ENCODE assay signal across 8 mouse cellular contexts in the genomic region with DNA sequence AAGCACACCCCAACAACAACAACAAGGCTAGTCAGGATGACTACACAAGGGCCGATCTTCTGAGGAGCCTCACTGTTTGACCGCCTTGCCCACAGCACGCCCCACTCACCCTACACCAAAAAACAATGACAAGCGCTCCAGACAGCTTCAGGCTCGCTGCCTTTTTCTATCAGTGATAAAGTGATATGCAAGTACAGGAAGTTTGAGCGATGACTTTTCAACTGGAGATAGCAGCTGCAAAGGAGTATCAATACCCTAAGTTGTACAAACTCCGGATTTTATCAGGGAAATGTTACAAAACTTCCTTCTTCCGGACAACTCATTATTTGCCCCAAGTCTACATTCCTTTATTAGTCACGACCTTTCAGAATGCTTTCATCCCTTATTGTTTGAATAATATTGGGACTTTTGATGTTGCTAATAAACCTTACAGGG. TPM values are rescaled to one million over a fixed set of nuclear protein-coding genes. Genes with fewer than 3 reads are reported as not detected.
DNase-seq lines count a peak whose midpoint lies in the region; ATAC-seq and TF ChIP-seq lines count a peak whose summit lies in the region.

No protein-coding gene starts in this region.

- H3K4me3 ChIP-seq in forebrain, embryonic 13.5 days, result peak overlapping the region; percentile 98
- H3K4me3 ChIP-seq in limb, embryonic 14.5 days (replicated peaks; ENCODE audit: low read length), result peak overlapping the region; percentile 99
- peak overlapping the region; percentile 28 for H3K4me3 ChIP-seq in olfactory bulb, adult 2 months (ENCODE audit: insufficient read depth, low read depth, low read length)

- no peak for TF ChIP-seq CTCF in olfactory bulb, adult 2 months (IDR thresholded peaks at IDR 0.05; ENCODE audit: insufficient read depth, low read depth, low read length)

- DNase-seq in embryo, embryonic 10.5 days (ENCODE audit: low spot score), result peak; percentile 13
- DNase-seq in embryo, embryonic 9.5 days (ENCODE audit: extremely low spot score), result no peak
- peak; percentile 35 for DNase-seq in CD4-positive, CD25-positive, alpha-beta regulatory T cell, adult 2 months (ENCODE audit: low read depth, low spot score)
- no peak for DNase-seq in limb, embryonic 14.5 days (ENCODE audit: low spot score)
- no peak for DNase-seq in layer of hippocampus, adult 11-12 months (ENCODE audit: low spot score)

- H3K27me3 ChIP-seq in forebrain, embryonic 13.5 days, result peaks cover 16% of the 10 kb centered on the region
- H3K27me3 ChIP-seq in limb, embryonic 14.5 days (ENCODE audit: control insufficient read depth, insufficient read depth, low read length), result no peaks in the 10 kb centered on the region

- 53% methylated on average over 9 of the region's 9 CpGs for WGBS in forebrain, embryonic 13.5 days
- 58% methylated on average over 9 of the region's 9 CpGs for WGBS in limb, embryonic 14.5 days
- 10% methylated on average over 9 of the region's 9 CpGs for WGBS in olfactory bulb, adult 2 months

- H3K4me1 ChIP-seq in forebrain, embryonic 13.5 days, result peaks cover 19% of the 10 kb centered on the region
- H3K4me1 ChIP-seq in limb, embryonic 14.5 days (ENCODE audit: control insufficient read depth, insufficient read depth, low read length), result peaks cover 12% of the 10 kb centered on the region
- peaks cover 9% of the 10 kb centered on the region; the same call in 1 of the 2 replicates for H3K4me1 ChIP-seq in olfactory bulb, adult 2 months (ENCODE audit: control insufficient read depth, insufficient read depth, low read length)

- peak overlapping the region; percentile 98 for H3K9ac ChIP-seq in forebrain, embryonic 13.5 days
- peak overlapping the region; percentile 99; the same call in 1 of the 2 replicates for H3K9ac ChIP-seq in limb, embryonic 14.5 days (ENCODE audit: low read depth, low read length, severe bottlenecking)

- peaks cover 3% of the 10 kb centered on the region; the same call in 1 of the 2 replicates for H3K36me3 ChIP-seq in forebrain, embryonic 13.5 days (ENCODE audit: poor library complexity, severe bottlenecking)
- 0 out of 2 replicates have a peak, but pooled peaks cover 3% of the 10 kb centered on the region for H3K36me3 ChIP-seq in limb, embryonic 14.5 days (ENCODE audit: control insufficient read depth, insufficient read depth, low read length)

- H3K9me3 ChIP-seq in forebrain, embryonic 13.5 days (replicated peaks), result 0 out of 2 replicates have a peak, but pooled peaks cover 2% of the 10 kb centered on the region
- no peaks in the 10 kb centered on the region for H3K9me3 ChIP-seq in limb, embryonic 14.5 days (ENCODE audit: control insufficient read depth, low read length)

- H3K27ac ChIP-seq in forebrain, embryonic 13.5 days, result no peak overlapping the region
- no peak overlapping the region for H3K27ac ChIP-seq in limb, embryonic 14.5 days (replicated peaks; ENCODE audit: low read depth, low read length)
- no peak overlapping the region for H3K27ac ChIP-seq in olfactory bulb, adult 2 months (ENCODE audit: insufficient read depth, low read depth, low read length)

- H3K4me2 ChIP-seq in forebrain, embryonic 13.5 days, result peak overlapping the region; percentile 90
- peak overlapping the region; percentile 90 for H3K4me2 ChIP-seq in limb, embryonic 14.5 days (replicated peaks; ENCODE audit: low read depth, low read length, severe bottlenecking)

- ATAC-seq in forebrain, embryonic 13.5 days, result no peak
- ATAC-seq in limb, embryonic 14.5 days (ENCODE audit: low FRiP score, low read depth), result no peak
- ATAC-seq in megakaryocyte progenitor cell, adult 5-6 weeks (replicated peaks; ENCODE audit: poor library complexity), result no peak; the same call in 1 of the 2 replicates

- no peak for TF ChIP-seq POLR2A in limb, embryonic 14.5 days (IDR thresholded peaks at IDR 0.05; ENCODE audit: borderline replicate concordance, extremely low read depth, insufficient read depth, insufficient read length)
- no peak for TF ChIP-seq POLR2A in olfactory bulb, adult 2 months (IDR thresholded peaks at IDR 0.05; ENCODE audit: insufficient read depth, low read depth, low read length)

RNA-seq across cellular contexts. Expression of gene Chic2, which starts 1.5 kb away (rescaled TPM):
- polyA plus RNA-seq in forebrain, embryonic 13.5 days (2015; fragmentation: Nextera tagmentation; extraction: Ambion mirVana), result 30.9 and 37.7 TPM in 2 replicates
- polyA plus RNA-seq in limb, embryonic 14.5 days (2012; rRNA removed), result 27.1 and 35.7 TPM in 2 replicates
- polyA plus RNA-seq in limb, embryonic 14.5 days (2014; fragmentation: Nextera tagmentation; extraction: Ambion mirVana), result 52.1 and 52.6 TPM in 2 replicates
- 415 TPM in 1 of 2 replicates, not detected in the other for polyA plus RNA-seq in olfactory bulb, adult 2 months (2012; ENCODE audit: insufficient read depth, insufficient read length, low replicate concordance, missing spikeins)
- total RNA-seq in megakaryocyte progenitor cell, adult 5-6 weeks (2015), result 49.1 and 57.3 TPM in 2 replicates
- 33.8 and 34.5 TPM in 2 replicates for total RNA-seq in megakaryocyte progenitor cell, adult 5-6 weeks (2017)

RNA-seq across cellular contexts. Expression of gene Gsx2, which starts 32.4 kb away (rescaled TPM):
- polyA plus RNA-seq in forebrain, embryonic 13.5 days (2015; fragmentation: Nextera tagmentation; extraction: Ambion mirVana), result 11.7 and 14.0 TPM in 2 replicates
- not detected in 2 replicates for polyA plus RNA-seq in limb, embryonic 14.5 days (2012; rRNA removed)
- polyA plus RNA-seq in limb, embryonic 14.5 days (2014; fragmentation: Nextera tagmentation; extraction: Ambion mirVana), result not detected in 2 replicates
- polyA plus RNA-seq in olfactory bulb, adult 2 months (2012; ENCODE audit: insufficient read depth, insufficient read length, low replicate concordance, missing spikeins), result not detected in 2 replicates
- not detected in 2 replicates for total RNA-seq in megakaryocyte progenitor cell, adult 5-6 weeks (2015)
- total RNA-seq in megakaryocyte progenitor cell, adult 5-6 weeks (2017), result not detected in 2 replicates

Comparison
In these comparisons a context has a peak if more than half of its experiments do, and no peak if none do; other contexts are left out.
1. DNase-seq: peak in embryo, embryonic 10.5 days (single experiment) and CD4-positive, CD25-positive, alpha-beta regulatory T cell, adult 2 months (single experiment); none in embryo, embryonic 9.5 days (single experiment), limb, embryonic 14.5 days (single experiment) and layer of hippocampus, adult 11-12 months (single experiment).
2. H3K4me3 ChIP-seq: peak in every context shown above with its lines; median percentile 99 in limb, embryonic 14.5 days; 98 in forebrain, embryonic 13.5 days; 28 in olfactory bulb, adult 2 months.
3. RNA of gene Gsx2, which starts 32.4 kb away (polyA plus RNA-seq): 11.7 to 14.0 TPM in forebrain, embryonic 13.5 days; not detected in limb, embryonic 14.5 days and not detected in olfactory bulb, adult 2 months; every median in the first group is over 10 times any median in the second.